Mouse (Mus musculus) myocyte (in vitro differentiated cells): ENCODE data around the gene Draxin. TPM values are rescaled to one million over a fixed set of nuclear protein-coding genes. Genes with fewer than 3 reads are reported as not detected.

Experiments used
- H3K27me3 ChIP-seq: one replicate; pipeline ENCODE4 v1.6.1; 2011; ENCODE audit not compliant: control insufficient read depth, insufficient read depth, insufficient read length
- H3K36me3 ChIP-seq: one replicate; pipeline ENCODE4 v1.6.1; 2011; ENCODE audit not compliant: control insufficient read depth, insufficient read depth
- H3K4me2 ChIP-seq: one replicate; pipeline ENCODE4 v1.6.1; 2011; ENCODE audit warnings: low read depth, control low read depth
- H3K4me3 ChIP-seq: one replicate; pipeline ENCODE4 v1.5.1; 2011; ENCODE audit warnings: mild to moderate bottlenecking, control low read depth, moderate library complexity
- H3K79me2 ChIP-seq: one replicate; pipeline ENCODE4 v1.6.1; 2011; ENCODE audit not compliant: control insufficient read depth, insufficient read depth
- H3ac ChIP-seq: one replicate; pipeline ENCODE4 v1.6.1; 2011; ENCODE audit not compliant: control insufficient read depth, insufficient read length
- CEBPB ChIP-seq: IDR thresholded peaks from 2 replicates; pipeline ENCODE4 v1.6.1; 2011; ENCODE audit warnings: mild to moderate bottlenecking, moderate library complexity; ENCODE audit not compliant: poor library complexity, insufficient read depth, severe bottlenecking
- E2F4 ChIP-seq: IDR thresholded peaks from one replicate; pipeline ENCODE4 v1.6.1; 2011; ENCODE audit warnings: mild to moderate bottlenecking, control low read depth, moderate library complexity; ENCODE audit not compliant: insufficient read depth
- MAX ChIP-seq: IDR thresholded peaks from one replicate; pipeline ENCODE4 v1.6.1; 2011; ENCODE audit warnings: low read depth, mild to moderate bottlenecking, control low read depth
- MYOD1 ChIP-seq, 3 experiments: IDR thresholded peaks; one replicate each; pipeline ENCODE4 v1.6.1; 2011; ENCODE audit warnings: control low read depth in 2 of 3, low read depth in 2 of 3, mild to moderate bottlenecking in 2 of 3, moderate library complexity in 1 of 3; ENCODE audit not compliant: insufficient read length in 2 of 3, control insufficient read depth in 1 of 3
- MYOG ChIP-seq, 3 experiments: IDR thresholded peaks; one replicate each; pipeline ENCODE4 v1.6.1; 2011; ENCODE audit warnings: control low read depth in 2 of 3, low read depth in 2 of 3, mild to moderate bottlenecking in 2 of 3; ENCODE audit not compliant: insufficient read length in 2 of 3, control insufficient read depth in 1 of 3, insufficient read depth in 1 of 3
- POLR2A ChIP-seq: IDR thresholded peaks from one replicate; pipeline ENCODE4 v1.6.1; 2011; ENCODE audit warnings: low read depth, mild to moderate bottlenecking, control low read depth, moderate library complexity; ENCODE audit not compliant: insufficient read length
- POLR2AphosphoS2 ChIP-seq: IDR thresholded peaks from one replicate; pipeline ENCODE4 v1.6.1; 2011; ENCODE audit warnings: low read depth, control low read depth; ENCODE audit not compliant: insufficient read length
- REST ChIP-seq: IDR thresholded peaks from one replicate; pipeline ENCODE4 v1.6.1; 2011; ENCODE audit warnings: mild to moderate bottlenecking, control low read depth, moderate library complexity; ENCODE audit not compliant: insufficient read depth, insufficient read length
- SRF ChIP-seq: IDR thresholded peaks from one replicate; pipeline ENCODE4 v1.6.1; 2011; ENCODE audit warnings: low read depth; ENCODE audit not compliant: control insufficient read depth, insufficient read length
- TCF12 ChIP-seq: IDR thresholded peaks from one replicate; pipeline ENCODE4 v1.6.1; 2011; ENCODE audit warnings: mild to moderate bottlenecking, control low read depth; ENCODE audit not compliant: poor library complexity, insufficient read depth, severe bottlenecking
- TCF3 ChIP-seq: IDR thresholded peaks from one replicate; pipeline ENCODE4 v1.6.1; 2011; ENCODE audit warnings: low read depth, control low read depth; ENCODE audit not compliant: insufficient read length
- USF1 ChIP-seq: IDR thresholded peaks from one replicate; pipeline ENCODE4 v1.6.1; 2011; ENCODE audit warnings: low read depth, mild to moderate bottlenecking, control low read depth, moderate library complexity
- polyA plus RNA-seq: library from polyadenylated mRNA; unstranded; fragments of >200 nt; fragmentation: generic; extraction: Trizol; gene quantifications from one replicate; pipeline ENCODE4 v1.2.1, GENCODE M21; 2012; ENCODE audit warnings: missing spikeins

Draxin gene
- polyA plus RNA-seq, 1 experiment: 0.04 TPM

- Histone ChIP-seq H3K36me3 (no peaks in the 10 kb centered on the region), H3K27me3 (no peaks in the 10 kb centered on the region)
These were observed 50.4 kb downstream of the Draxin start for GRCm38 (mm10) chr4:148079944-148080596.

DNA sequence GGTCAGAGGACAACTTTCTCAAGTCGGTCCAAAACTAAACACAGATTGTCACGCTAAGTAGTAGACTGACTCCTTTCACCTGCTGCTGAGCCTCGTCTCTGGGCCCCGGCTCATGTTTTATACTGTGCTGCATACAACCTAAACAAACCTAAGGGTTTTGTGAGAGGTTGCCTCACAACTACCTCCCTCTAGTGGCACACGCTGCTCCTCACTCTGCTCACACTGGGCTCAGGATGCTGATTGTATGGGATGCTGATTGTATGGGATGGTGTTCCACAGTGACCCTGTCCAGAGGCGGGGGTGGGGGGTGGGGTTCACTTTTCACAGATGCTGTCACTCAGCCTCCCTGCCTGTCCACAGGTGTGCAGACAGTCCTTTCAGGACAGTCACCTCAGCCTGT, 51.3 kb downstream of the Draxin start:
- Histone ChIP-seq H3K4me2 (no peak overlapping the region), H3K27me3 (no peaks in the 10 kb centered on the region), H3ac (no peak overlapping the region), H3K79me2 (no peaks in the 10 kb centered on the region), H3K4me3 (no peak overlapping the region), H3K36me3 (no peaks in the 10 kb centered on the region)
- no peak for TF ChIP-seq REST
- TF ChIP-seq POLR2A: no peak
- no peak for TF ChIP-seq SRF
- no peak for TF ChIP-seq TCF3

More at GRCm38 (mm10) chr4:148079944-148080596, 50.4 kb downstream of the Draxin start:
- TF ChIP-seq TCF12: no peak
- TF ChIP-seq TCF3: no peak
- no peak for TF ChIP-seq REST
- no peak for TF ChIP-seq CEBPB
- TF ChIP-seq MAX: no peak
- H3K79me2 ChIP-seq: no peaks in the 10 kb centered on the region
- H3ac ChIP-seq: no peak overlapping the region
- no peak overlapping the region for H3K4me3 ChIP-seq
- no peak overlapping the region for H3K4me2 ChIP-seq

DNA sequence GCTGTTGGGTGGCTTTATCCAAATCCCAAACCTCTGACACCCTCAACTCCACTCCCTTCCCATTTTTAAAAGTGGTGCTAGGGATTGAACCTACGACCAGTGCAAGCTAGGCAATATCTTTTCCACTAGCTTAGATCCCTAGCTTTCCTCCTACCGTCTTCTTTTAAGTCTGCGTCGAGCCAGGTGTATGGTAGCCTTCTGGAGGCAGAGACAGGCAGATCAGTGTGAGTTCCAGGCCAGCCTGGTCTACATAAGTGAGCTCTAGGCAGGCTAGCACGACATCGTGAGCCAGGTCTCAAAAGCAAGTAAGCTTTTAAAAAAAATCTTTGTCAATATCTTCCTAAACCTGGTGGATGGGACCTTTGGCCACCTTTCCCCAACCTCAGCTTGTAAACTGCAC, 54.6 kb downstream of the Draxin start:
- Histone ChIP-seq H3ac (no peak overlapping the region), H3K27me3 (no peaks in the 10 kb centered on the region), H3K4me3 (no peak overlapping the region), H3K36me3 (no peaks in the 10 kb centered on the region), H3K79me2 (no peaks in the 10 kb centered on the region), H3K4me2 (no peak overlapping the region)
- TF ChIP-seq POLR2A (no peak), MAX (no peak), E2F4 (no peak), POLR2AphosphoS2 (no peak)

GRCm38 (mm10) chr4:148075259-148075658, 55.2 kb downstream of the Draxin start:
- no peak overlapping the region for H3ac ChIP-seq
- no peak overlapping the region for H3K4me3 ChIP-seq
- no peak for TF ChIP-seq TCF12
- TF ChIP-seq TCF3: no peak
- no peak for TF ChIP-seq POLR2A
- TF ChIP-seq SRF: no peak
- TF ChIP-seq POLR2AphosphoS2: no peak
- TF ChIP-seq MAX: no peak
- no peak for TF ChIP-seq CEBPB
- TF ChIP-seq REST: no peak
- TF ChIP-seq USF1: no peak
- no peak for TF ChIP-seq MYOD1 (IDR thresholded peaks at IDR 0.05; ENCODE audit: control insufficient read depth in 1 of 3, insufficient read length in 2 of 3, low read depth in 2 of 3)
- TF ChIP-seq E2F4: no peak
- TF ChIP-seq MYOG (IDR thresholded peaks at IDR 0.05; ENCODE audit: control insufficient read depth in 1 of 3, insufficient read depth in 1 of 3, insufficient read length in 2 of 3, low read depth in 2 of 3): no peak
- no peaks in the 10 kb centered on the region for H3K36me3 ChIP-seq
- no peaks in the 10 kb centered on the region for H3K79me2 ChIP-seq
- no peak overlapping the region for H3K4me2 ChIP-seq
- H3K27me3 ChIP-seq: no peaks in the 10 kb centered on the region

- Histone ChIP-seq H3K4me2 (no peak overlapping the region), H3K79me2 (no peaks in the 10 kb centered on the region), H3K27me3 (no peaks in the 10 kb centered on the region), H3K36me3 (no peaks in the 10 kb centered on the region), H3ac (no peak overlapping the region), H3K4me3 (no peak overlapping the region)
- no peak for TF ChIP-seq MYOD1 (IDR thresholded peaks at IDR 0.05; ENCODE audit: control insufficient read depth in 1 of 3, insufficient read length in 2 of 3, low read depth in 2 of 3)
- TF ChIP-seq CEBPB: no peak
- TF ChIP-seq USF1: no peak
- no peak for TF ChIP-seq POLR2A
- no peak for TF ChIP-seq TCF3
- no peak for TF ChIP-seq SRF
- TF ChIP-seq REST: no peak
- TF ChIP-seq POLR2AphosphoS2: no peak
- no peak for TF ChIP-seq E2F4
- no peak for TF ChIP-seq MAX
- TF ChIP-seq TCF12: no peak
- no peak for TF ChIP-seq MYOG (IDR thresholded peaks at IDR 0.05; ENCODE audit: control insufficient read depth in 1 of 3, insufficient read depth in 1 of 3, insufficient read length in 2 of 3, low read depth in 2 of 3)
These were observed 55.8 kb downstream of the Draxin start for GRCm38 (mm10) chr4:148074521-148075189.
